Mouse (Mus musculus): ENCODE data around the gene Crhr2. TPM values are rescaled to one million over a fixed set of nuclear protein-coding genes. Genes with fewer than 3 reads are reported as not detected.

Gene Crhr2
- polyA plus RNA-seq, 1 experiment from 2014 or later, result 0.10 TPM

DNA sequence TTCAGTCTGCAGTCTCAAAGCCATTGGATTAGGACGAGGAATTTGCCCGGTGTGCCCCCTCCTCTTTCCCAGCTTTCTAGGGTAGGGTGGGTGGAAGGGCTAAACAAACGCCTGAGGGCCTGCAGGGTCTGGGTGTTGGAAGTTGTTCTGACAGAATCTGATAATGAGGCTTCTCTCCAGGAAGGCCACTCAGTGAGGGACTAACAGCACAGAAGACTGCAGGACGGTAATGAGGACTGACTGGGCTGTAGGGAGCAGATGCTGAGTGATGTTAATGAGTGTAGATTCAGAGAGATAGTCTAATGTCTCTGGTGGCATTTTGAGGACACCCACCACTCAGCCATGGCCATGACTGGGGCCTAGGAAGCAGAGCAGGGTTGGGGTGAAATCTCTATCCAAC lies 45.5 kb downstream of the Crhr2 start:
- no peak overlapping the region for H3K27ac ChIP-seq (ENCODE audit: low read depth, low read length)
- WGBS, result 44% methylated on average over 4 of the region's 4 CpGs
- ATAC-seq, result no peak

DNA sequence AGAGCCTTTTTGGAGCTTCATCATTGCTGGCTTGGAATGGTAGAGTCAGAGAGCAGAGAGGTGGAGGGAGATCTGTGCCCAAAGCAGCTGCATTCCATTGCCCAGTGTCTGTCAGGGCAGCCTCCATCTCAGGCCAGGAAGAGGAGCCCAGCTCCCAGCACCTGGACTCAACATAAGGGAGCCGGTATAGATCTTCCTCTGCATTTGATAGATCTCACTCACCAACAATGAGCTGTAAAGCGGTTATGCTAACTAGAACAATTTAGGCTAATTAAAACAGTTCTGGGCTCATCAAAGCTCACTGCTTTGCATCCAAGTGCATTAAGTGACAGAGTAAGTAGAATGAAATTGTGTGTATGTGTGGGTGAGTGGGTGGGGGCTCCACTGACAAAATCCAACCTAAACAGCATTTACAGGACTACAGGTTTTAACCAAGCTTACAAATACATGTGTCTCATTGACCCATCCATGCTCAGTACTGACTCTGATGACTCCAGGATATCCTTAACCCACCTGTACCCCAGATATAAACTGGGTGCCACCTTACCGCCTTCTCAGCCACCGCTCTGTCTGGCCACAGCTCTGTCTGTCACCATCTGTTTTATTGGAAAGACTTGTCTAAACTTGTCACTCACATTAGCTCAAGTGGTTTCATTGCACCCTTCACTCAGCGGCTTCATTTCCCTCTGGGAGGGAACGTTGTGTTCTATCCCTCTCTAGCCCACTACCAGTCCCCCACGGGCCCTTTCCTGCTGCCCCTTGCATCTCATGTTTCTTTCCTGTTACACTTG lies 50.4 kb downstream of the Crhr2 start:
- no peak for TF ChIP-seq CTCF (IDR thresholded peaks at IDR 0.05; ENCODE audit: low read depth)
- no peaks in the 10 kb centered on the region for H3K9me3 ChIP-seq (ENCODE audit: control insufficient read depth)
- H3K27me3 ChIP-seq (replicated peaks; ENCODE audit: control insufficient read depth, insufficient read depth, low read length), result no peaks in the 10 kb centered on the region
- no peak overlapping the region for H3K4me3 ChIP-seq (ENCODE audit: low read depth, low read length)
- 76% methylated on average over 7 of the region's 7 CpGs for WGBS
- no peak overlapping the region for H3K9ac ChIP-seq (ENCODE audit: low read depth, low read length)
- no peak overlapping the region for H3K27ac ChIP-seq (ENCODE audit: low read depth, low read length)
- H3K4me2 ChIP-seq (replicated peaks; ENCODE audit: low read depth), result no peak overlapping the region
- no peak for ATAC-seq
- no peaks in the 10 kb centered on the region for H3K4me1 ChIP-seq (replicated peaks; ENCODE audit: control insufficient read depth, insufficient read depth, low read length)
- peaks cover 30% of the 10 kb centered on the region for H3K36me3 ChIP-seq (ENCODE audit: control insufficient read depth, insufficient read depth)

More for the DNA sequence above, 45.5 kb downstream of the Crhr2 start:
- Histone ChIP-seq H3K4me3 (ENCODE audit: low read depth, low read length) (no peak overlapping the region), H3K4me2 (replicated peaks; ENCODE audit: low read depth) (no peak overlapping the region), H3K9ac (ENCODE audit: low read depth, low read length) (no peak overlapping the region), H3K9me3 (ENCODE audit: control insufficient read depth) (no peaks in the 10 kb centered on the region), H3K27me3 (replicated peaks; ENCODE audit: control insufficient read depth, insufficient read depth, low read length) (no peaks in the 10 kb centered on the region), H3K4me1 (replicated peaks; ENCODE audit: control insufficient read depth, insufficient read depth, low read length) (no peaks in the 10 kb centered on the region), H3K36me3 (ENCODE audit: control insufficient read depth, insufficient read depth) (no peaks in the 10 kb centered on the region)
- no peak for TF ChIP-seq CTCF (IDR thresholded peaks at IDR 0.05; ENCODE audit: low read depth)

DNA sequence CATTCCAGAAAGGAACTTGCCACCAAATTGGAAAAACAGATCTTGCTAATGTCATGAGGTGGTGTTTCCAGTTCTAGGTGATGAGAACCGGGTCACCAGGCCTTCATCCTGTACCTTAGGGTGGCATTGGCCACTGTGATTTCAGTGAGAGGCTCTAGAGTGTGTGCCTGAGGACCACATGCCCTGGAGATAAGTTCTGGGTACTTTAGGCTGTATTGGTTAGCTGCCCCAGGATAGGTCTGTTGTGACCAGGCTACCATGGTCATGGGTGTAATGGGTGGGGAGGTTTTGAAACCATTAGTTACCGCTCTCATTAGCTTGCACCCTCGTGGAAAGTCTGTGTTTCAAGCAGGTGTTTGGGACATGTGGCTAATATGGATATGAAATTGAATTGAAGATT lies 51.4 kb downstream of the Crhr2 start:
- H3K4me3 ChIP-seq (ENCODE audit: low read depth, low read length), result no peak overlapping the region

DNA sequence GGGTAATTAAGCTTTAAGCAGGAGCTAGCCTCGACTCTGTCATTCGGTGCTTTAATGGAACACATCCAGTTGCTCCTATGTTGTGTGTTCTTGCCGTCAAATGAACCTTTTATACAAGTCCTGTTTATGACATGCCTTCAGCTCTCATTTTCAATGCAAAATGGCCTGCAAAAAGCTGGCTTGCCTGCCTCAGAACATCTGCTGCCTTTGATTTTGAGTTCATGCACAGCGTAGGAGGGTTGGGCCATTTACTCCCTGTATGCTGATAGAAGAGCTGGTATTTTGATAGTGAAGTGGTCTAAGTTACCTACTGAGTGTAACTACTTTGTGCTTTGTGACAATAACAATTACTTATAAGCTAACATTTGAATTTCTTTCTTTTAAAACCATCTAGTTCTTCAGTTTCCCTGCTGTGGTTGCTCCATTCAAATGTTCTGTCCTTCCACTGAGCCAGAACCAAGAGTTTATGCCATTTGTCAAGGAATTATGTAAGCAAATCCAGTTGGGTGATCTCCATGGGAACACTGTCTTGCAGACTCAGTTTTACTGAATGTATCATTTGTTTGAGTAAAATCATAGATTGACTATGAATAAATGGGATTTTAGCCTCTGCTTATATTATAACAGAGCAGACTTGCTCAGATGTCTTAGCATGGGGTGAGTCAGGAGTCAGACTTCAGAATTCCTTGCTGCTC lies 56.1 kb downstream of the Crhr2 start:
- peaks cover 72% of the 10 kb centered on the region for H3K36me3 ChIP-seq (ENCODE audit: control insufficient read depth, insufficient read depth)
- H3K9me3 ChIP-seq (ENCODE audit: control insufficient read depth), result no peaks in the 10 kb centered on the region
- H3K27ac ChIP-seq (ENCODE audit: low read depth, low read length), result no peak overlapping the region
- no peak overlapping the region for H3K4me3 ChIP-seq (ENCODE audit: low read depth, low read length)
- TF ChIP-seq CTCF (IDR thresholded peaks at IDR 0.05; ENCODE audit: low read depth), result no peak
- H3K4me1 ChIP-seq (replicated peaks; ENCODE audit: control insufficient read depth, insufficient read depth, low read length), result no peaks in the 10 kb centered on the region
- no peak for ATAC-seq
- no peaks in the 10 kb centered on the region for H3K27me3 ChIP-seq (replicated peaks; ENCODE audit: control insufficient read depth, insufficient read depth, low read length)
- 79% methylated on average over 4 of the region's 4 CpGs for WGBS
- no peak overlapping the region for H3K4me2 ChIP-seq (replicated peaks; ENCODE audit: low read depth)
- no peak overlapping the region for H3K9ac ChIP-seq (ENCODE audit: low read depth, low read length)

More for the DNA sequence above, 51.4 kb downstream of the Crhr2 start:
- H3K4me1 ChIP-seq (replicated peaks; ENCODE audit: control insufficient read depth, insufficient read depth, low read length), result no peaks in the 10 kb centered on the region
- H3K9ac ChIP-seq (ENCODE audit: low read depth, low read length), result no peak overlapping the region
- peaks cover 41% of the 10 kb centered on the region for H3K36me3 ChIP-seq (ENCODE audit: control insufficient read depth, insufficient read depth)
- no peaks in the 10 kb centered on the region for H3K27me3 ChIP-seq (replicated peaks; ENCODE audit: control insufficient read depth, insufficient read depth, low read length)
- no peak for TF ChIP-seq CTCF (IDR thresholded peaks at IDR 0.05; ENCODE audit: low read depth)
- H3K4me2 ChIP-seq (replicated peaks; ENCODE audit: low read depth), result no peak overlapping the region
- ATAC-seq, result no peak
- no peaks in the 10 kb centered on the region for H3K9me3 ChIP-seq (ENCODE audit: control insufficient read depth)
- H3K27ac ChIP-seq (ENCODE audit: low read depth, low read length), result no peak overlapping the region
- 91% methylated on average over 3 of the region's 3 CpGs for WGBS

DNA sequence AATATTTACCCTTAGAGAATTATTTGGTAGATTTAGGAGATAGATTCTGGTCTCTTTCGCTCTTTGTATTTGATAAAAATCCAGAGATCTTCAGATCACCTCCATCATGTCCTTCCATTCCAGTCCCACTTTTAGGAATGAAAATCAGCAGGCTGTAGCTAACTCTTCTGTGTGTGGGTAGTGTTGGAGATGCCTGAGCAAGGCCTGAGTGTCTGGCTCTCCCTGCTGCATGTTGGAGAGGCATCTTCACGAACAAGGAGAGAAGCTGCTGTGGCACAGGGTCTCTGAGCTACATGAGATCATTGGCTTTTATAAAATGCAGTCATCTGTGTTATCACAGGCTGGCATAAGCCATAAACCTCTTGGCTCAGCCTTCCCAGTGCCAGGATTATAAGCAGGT lies 66.9 kb downstream of the Crhr2 start:
- Histone ChIP-seq H3K9ac (ENCODE audit: low read depth, low read length) (no peak overlapping the region), H3K27me3 (replicated peaks; ENCODE audit: control insufficient read depth, insufficient read depth, low read length) (no peaks in the 10 kb centered on the region), H3K4me3 (ENCODE audit: low read depth, low read length) (no peak overlapping the region), H3K4me1 (replicated peaks; ENCODE audit: control insufficient read depth, insufficient read depth, low read length) (no peaks in the 10 kb centered on the region), H3K27ac (ENCODE audit: low read depth, low read length) (no peak overlapping the region), H3K36me3 (ENCODE audit: control insufficient read depth, insufficient read depth) (peaks cover 72% of the 10 kb centered on the region), H3K9me3 (ENCODE audit: control insufficient read depth) (no peaks in the 10 kb centered on the region), H3K4me2 (replicated peaks; ENCODE audit: low read depth) (no peak overlapping the region)
- WGBS, result 92% methylated on average over 2 of the region's 2 CpGs
- no peak for ATAC-seq
- no peak for TF ChIP-seq CTCF (IDR thresholded peaks at IDR 0.05; ENCODE audit: low read depth)

DNA sequence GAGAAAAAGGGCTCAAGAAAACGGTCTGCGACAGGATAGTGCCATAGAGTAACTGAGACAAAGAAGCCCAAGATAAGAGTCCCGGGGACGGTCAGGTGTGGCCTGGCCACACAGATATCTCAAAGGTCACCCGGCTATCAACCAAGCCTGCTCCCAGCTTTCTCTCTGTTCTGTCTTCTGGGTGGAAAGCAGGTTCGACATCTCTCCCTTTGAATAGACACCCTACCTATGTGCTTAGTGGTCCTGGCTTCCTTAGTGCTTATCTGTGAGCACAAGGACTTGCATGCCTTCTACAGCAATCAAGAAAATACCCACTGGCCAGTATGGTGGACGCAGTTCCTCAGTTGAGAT lies 68.4 kb downstream of the Crhr2 start:
- Histone ChIP-seq H3K9ac (ENCODE audit: low read depth, low read length) (no peak overlapping the region), H3K4me3 (ENCODE audit: low read depth, low read length) (no peak overlapping the region), H3K36me3 (ENCODE audit: control insufficient read depth, insufficient read depth) (peaks cover 79% of the 10 kb centered on the region), H3K27ac (ENCODE audit: low read depth, low read length) (no peak overlapping the region), H3K9me3 (ENCODE audit: control insufficient read depth) (no peaks in the 10 kb centered on the region), H3K27me3 (replicated peaks; ENCODE audit: control insufficient read depth, insufficient read depth, low read length) (no peaks in the 10 kb centered on the region), H3K4me1 (replicated peaks; ENCODE audit: control insufficient read depth, insufficient read depth, low read length) (no peaks in the 10 kb centered on the region), H3K4me2 (replicated peaks; ENCODE audit: low read depth) (no peak overlapping the region)
- no peak for ATAC-seq
- 72% methylated on average over 7 of the region's 7 CpGs for WGBS
- no peak for TF ChIP-seq CTCF (IDR thresholded peaks at IDR 0.05; ENCODE audit: low read depth)
